Mouse (Mus musculus) heart, adult 18-20 months (tissue): ENCODE data around the gene AI182371. TPM values are rescaled to one million over a fixed set of nuclear protein-coding genes. Genes with fewer than 3 reads are reported as not detected.

ENCODE experiments used
- DNase-seq, 2 experiments: peaks; one replicate each; pipeline ENCODE4 v3.0.0; 2021 to 2022; ENCODE audit warnings: mixed read lengths in 1 of 2
- long read RNA-seq, 2 experiments: library from polyadenylated mRNA; stranded (forward); transcript quantifications; one replicate each; pipeline ENCODE4 v2.0.0; 2021
- total RNA-seq, 2 experiments: library from RNA; stranded (reverse); gene quantifications; 2 replicates each; pipeline ENCODE4 v1.2.3; 2021

Gene AI182371
- total RNA-seq = not detected
- long read RNA-seq, experiment 1 = 0 reads
- long read RNA-seq, experiment 2 = 0 reads

- no peak for DNase-seq
Observed at GRCm38 (mm10) chr2:35101443-35101842, at the start of gene AI182371. Gene AI182371, minus strand, starts transcription at chr2:35101543.

- no peak for DNase-seq
Observed at GRCm38 (mm10) chr2:35148806-35149205, 47.5 kb upstream of the AI182371 start.

GRCm38 (mm10) chr2:35141673-35142072, 40.3 kb upstream of the AI182371 start:
- no peak for DNase-seq

DNA sequence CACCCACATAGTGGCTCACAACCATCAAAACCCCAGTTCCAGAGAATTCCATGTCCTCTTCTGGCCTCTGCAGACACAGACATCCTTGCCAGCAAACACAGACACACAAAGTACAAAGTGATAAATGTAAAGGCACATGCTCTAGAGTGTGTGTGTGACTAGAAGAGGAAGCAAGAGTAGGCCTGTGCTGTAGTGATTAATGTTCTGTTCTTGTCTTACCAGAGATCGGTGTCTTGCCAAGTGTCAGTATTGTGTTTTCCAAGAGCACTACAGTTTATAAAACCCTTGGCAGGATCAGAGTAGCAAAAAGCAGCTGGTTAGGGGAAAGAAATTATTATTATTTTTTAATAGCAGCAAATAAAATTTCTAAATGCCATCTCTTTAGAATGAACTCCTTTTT, 37.2 kb upstream of the AI182371 start:
- DNase-seq = no peak

DNA sequence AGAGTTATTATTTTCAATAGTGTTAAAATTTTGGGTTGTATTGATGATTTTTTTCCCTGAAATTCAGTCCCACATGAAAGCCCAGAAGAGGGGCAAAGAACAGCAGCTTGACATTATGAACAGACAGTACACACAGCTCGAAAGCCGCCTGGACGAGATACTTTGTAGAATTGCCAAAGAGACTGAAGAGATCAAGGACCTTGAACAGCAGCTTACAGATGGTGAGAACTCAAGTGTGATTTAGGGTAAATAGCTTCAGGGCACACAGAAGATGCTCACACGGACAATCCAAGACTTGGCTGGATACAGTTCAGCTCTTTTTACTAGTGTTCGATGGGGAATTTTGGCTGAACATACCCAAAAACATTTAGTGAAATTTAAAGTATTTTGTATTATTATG, 32.5 kb upstream of the AI182371 start:
- DNase-seq = no peak

GRCm38 (mm10) chr2:35132662-35133055, 31.3 kb upstream of the AI182371 start:
- no peak for DNase-seq

DNA sequence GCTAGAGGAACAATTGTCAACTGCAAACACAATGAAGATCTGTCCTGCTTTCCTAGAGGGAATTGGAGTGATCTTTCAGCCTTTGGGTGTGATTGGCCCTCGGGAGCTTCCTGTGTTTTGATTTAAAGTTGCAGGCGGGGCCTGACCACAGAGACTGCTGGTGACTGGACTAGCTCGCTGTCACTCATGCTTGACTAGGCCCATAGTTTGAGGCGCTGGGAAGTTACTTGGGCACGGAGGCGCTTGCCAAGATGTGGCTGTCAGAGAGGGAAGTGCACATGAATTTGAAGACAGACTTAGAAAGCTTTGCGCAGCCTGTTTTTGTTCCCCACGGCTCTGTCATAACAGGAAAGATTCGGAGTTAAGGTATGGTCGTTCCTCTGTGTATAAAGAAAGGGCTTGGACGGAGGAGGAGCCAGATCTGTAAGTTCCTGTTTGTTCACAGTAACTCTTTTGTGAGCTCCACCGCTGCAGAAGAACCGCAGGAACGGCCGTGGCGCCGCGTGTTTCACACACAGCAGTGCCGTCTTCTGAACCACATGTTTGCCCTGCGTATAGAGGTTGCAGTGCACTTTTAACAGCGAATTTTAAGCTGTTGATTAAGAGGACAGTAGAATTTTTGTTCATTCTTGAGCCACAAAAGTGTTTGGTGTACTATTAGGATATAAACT, 30.8 kb upstream of the AI182371 start:
- peak; percentile 98 to 100 for DNase-seq

DNA sequence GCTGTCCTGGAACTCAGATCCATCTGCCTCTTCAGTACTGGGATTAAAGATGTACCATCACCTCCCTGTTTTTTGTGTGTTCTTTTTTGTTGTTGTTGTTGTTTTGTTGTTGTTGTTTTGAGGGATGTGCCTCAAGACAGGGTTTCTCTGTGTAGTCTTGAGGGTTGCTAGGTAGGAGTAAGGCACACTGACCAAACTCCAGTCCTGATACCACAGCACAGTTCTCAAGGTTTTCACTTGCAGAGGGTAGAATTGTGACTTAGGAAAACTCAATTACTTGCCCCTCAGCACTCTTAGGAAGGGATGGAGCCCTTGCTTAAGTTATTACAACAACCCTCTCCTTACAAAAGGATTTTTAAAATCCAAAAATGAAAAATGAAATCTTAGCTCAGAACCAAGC, 30.1 kb upstream of the AI182371 start:
- no peak for DNase-seq

DNA sequence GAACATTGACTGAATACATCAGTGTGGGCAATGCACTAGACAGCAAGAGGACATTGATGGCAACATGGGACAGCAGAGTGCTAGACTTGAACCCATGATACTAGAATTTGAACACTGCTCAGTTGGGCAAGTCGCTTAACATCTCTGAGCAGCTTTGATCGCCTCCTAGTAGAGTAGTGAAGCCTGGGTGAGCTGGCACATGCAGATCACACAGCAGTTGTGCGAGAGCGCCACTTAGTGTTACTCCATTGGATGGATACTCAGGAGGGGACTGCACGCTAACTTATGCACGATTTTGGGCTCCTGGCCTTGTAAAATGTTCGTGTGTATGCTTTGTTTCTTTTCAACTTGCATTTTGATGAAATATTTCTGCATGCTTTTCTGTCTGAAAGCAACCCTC, 23.4 kb upstream of the AI182371 start:
- no peak for DNase-seq

GRCm38 (mm10) chr2:35110521-35110920, 9.2 kb upstream of the AI182371 start:
- no peak for DNase-seq

DNA sequence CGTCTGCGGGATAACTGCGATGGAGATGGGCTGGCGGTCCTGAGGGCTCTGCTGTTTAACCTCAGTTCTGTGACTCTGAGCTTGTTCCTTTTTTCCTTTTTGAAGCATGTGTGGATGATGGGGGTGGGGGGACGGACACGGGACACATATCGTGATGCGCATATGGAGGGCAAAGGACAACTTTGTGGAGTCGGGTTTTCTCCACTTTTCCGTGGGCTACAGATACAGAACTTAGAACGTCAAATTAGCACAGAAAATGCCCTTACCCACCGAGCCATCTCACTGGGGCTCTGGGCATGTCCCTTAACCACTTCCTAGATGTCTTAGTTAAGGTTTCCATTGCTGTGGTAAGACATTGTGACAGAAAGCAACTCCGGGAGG, 8.6 kb upstream of the AI182371 start:
- DNase-seq = no peak

- peak; percentile 96 to 97 for DNase-seq
Observed at GRCm38 (mm10) chr2:35109141-35109923, 8.0 kb upstream of the AI182371 start, which contains the start of gene Cntrl. Gene Cntrl, plus strand, starts transcription at chr2:35109492.

GRCm38 (mm10) chr2:35108712-35109111, 7.4 kb upstream of the AI182371 start:
- DNase-seq = peak; percentile 43 to 48

DNA sequence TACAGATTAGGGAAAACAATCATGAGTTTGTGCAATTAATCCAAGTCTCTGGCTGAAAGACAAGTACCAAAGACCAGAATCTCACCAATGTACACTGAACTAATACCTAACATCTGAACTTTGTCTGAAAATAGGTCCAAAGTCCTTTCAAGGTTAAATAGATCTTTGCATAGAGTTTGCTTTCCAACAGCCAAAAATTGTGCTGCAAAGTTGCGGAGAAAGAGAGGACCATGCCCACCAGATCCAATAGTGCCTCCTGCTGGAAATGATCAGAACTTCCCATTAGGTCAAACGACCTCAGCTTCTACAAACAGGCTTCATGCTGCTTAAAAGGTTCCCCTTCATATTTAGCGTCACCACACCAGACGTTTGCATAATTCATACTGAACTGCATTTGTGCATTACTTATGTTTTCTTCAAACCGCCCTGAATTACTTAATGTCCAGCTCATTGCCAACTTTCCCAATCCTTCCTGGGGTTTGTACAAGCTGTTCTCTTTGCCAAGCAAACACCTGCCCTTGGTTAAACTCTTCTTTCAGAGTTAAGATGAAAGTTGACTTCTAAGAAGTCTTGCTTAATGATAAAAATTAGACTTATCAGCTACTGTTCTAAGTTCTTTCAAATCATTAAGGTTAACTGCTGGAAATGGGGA, 6.8 kb upstream of the AI182371 start:
- peak; percentile 22 for DNase-seq

DNA sequence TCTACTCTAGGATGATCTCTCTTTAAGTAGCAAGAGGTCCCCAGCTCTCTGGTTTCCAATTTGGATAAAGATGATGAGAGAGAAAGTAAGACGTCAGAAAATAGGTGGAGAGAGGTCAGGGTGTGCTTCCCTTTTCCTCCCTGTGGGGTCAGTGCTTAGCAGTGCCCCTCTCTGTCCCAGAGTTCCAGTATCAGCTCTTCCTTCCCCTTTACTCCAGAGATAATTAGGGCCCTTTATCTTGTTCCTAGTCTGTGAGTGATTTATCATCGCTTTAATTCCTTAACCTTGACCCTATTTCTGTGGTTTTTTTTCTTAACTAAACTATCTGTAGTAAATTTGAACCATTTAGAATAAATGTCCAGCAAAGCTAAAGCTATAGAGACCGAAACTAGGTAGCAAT, 3.5 kb upstream of the AI182371 start:
- no peak for DNase-seq

DNA sequence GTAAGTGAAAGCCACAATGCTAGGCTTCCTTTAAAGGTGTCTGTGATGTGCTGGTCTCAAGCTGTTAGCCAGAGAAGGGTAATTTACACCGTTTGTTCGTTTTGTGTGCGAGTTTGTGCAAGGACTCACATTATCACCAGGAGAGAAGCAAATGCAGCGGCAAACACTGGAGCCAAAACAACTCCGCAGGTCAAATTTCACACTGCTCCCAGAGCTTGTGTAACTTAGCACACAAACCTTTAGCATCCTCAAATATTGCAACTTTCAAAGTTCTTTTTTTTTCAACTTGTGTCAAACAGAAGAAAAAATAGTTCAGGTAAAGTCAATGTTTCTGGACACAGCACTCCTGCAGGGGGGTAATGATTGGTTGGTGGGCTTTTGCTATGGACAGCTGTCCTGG, 2.2 kb upstream of the AI182371 start:
- DNase-seq = no peak

DNA sequence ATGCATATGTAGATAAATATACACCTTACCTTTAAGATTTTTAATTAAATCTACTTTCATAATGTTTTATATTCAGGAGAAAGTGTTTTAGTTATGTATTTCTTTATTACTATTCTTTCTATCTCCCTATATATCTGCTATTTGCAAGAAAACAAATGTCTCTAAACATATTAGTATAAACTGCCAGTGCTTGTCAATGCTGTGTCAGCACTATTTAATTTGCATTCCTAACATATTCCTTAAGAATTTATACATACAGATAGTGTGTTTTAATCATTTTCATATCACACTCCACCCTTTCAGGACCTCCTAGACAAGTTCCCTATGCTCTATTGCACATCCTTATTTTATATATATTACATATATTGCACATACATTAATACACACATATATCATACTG, 1.4 kb upstream of the AI182371 start:
- DNase-seq = no peak

GRCm38 (mm10) chr2:35100529-35100928, 814 bp downstream of the AI182371 start:
- DNase-seq = no peak

- no peak for DNase-seq
Observed at GRCm38 (mm10) chr2:35087418-35087817, 13.9 kb downstream of the AI182371 start.

DNA sequence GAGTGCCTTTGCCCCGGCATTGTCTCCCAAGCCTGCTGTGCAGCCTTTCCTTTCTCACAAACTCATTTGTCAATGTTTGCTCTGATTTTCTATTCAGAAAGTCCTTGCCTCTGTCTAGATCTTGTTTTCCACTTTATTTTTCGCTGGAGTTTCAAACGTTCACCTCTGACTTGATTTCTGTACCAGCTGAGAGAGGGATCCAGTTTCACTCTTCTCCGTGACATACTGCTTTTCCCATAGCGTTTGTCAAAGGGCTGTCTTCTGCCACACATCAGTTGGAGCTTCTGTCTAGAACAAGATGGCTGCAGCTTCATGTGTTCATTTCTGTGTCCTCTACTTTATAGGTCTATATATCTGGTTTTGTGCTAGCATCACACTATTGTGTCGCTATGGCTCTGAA, 22.2 kb downstream of the AI182371 start:
- no peak for DNase-seq

DNA sequence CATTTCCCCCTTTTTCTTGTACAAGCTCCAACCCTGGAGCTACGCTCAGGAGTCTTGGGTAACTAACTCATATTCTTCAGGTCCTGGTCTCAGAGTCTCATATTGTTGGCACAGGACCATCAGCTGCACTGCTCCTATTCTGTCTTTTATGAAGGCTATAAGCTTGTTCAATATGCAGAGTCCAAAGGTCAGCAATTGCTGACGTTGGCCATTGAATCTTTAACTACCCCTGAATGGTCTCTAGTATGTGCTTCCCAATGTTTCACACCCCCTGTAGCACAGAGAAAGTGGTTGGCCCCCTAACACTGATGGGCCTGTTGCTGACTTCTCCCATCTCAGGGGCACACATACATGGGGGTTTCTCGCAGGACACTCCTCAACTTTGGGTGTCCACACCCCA, 27.0 kb downstream of the AI182371 start:
- DNase-seq = no peak

DNA sequence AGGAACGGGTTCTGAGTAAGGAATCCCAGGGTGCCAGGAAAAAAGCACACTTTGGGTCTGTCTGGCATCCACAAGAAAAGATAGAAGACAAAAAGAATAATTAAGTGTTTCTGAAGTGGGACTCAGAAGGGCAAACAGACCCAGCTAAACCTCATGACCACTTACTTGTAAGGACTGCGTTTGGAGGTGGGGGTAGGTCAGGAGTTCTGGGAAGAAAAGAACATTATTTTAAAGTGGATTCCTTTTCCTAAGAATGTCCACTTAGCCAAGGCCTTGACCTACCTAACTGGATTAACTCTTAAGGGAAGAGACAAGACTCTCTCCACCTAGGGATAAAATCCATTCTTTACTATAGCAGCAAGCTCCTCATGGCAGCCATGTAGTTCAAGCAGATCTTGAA, 28.8 kb downstream of the AI182371 start:
- no peak for DNase-seq

- no peak for DNase-seq
Observed at GRCm38 (mm10) chr2:35070275-35070674, 31.1 kb downstream of the AI182371 start.
